Mouse (Mus musculus) erythroblast, adult 5-6 weeks (primary cell): ENCODE data around the gene Olfr720. TPM values are rescaled to one million over a fixed set of nuclear protein-coding genes. Genes with fewer than 3 reads are reported as not detected.

ENCODE experiments used
- ATAC-seq: replicated peaks from 2 replicates; pipeline ENCODE4 v1.8.0; 2016; ENCODE audit warnings: moderate number of reproducible peaks, mild to moderate bottlenecking, moderate TSS enrichment, inconsistent platforms; ENCODE audit not compliant: poor library complexity, low FRiP score, severe bottlenecking
- total RNA-seq, 2 experiments: library from RNA; stranded (forward) in 1 of 2; stranded (reverse) in 1 of 2; fragments of 150-400 nt in 1 of 2; fragments of 200-764, 138-1000 nt in 1 of 2; gene quantifications; 2 replicates each; pipeline versions ENCODE4 v1.2.3 to v1.2.4; 2015 to 2017; ENCODE audit warnings: low replicate concordance in 2 of 2

The Olfr720 gene
- total RNA-seq (2015; ENCODE audit: low replicate concordance) (not detected in 2 replicates), total RNA-seq (2017; ENCODE audit: low replicate concordance) (0.14 and 0.17 TPM in 2 replicates)

DNA sequence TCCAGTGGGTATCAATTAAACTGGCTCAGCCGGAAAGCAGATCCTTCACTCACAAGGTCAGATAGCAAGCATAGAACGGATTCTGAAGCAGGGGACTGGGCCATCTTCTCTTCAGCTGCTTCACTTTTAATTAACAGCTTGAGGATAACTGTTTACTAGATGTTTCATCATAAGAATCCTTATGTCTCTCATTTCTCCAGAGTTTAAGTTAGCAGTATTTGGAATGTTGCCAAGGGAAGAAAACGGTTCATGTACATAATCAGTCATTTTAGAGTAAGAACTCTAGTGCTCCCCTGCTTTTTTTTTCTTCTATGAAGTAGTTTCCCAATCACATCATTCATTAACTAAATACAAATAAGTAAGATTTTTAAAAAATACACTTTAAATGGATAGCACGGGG, at the start of gene Olfr720:
Gene Olfr720 (minus strand): TSS at position 101 of the 400 bp plus-strand sequence.
- no peak for ATAC-seq

Other genes with a start within 250 kb of the Olfr720 start
- gene Atxn7, start 225.4 kb downstream of the Olfr720 start, total RNA-seq (2015; ENCODE audit: low replicate concordance): 2.3 and 5.2 TPM in 2 replicates
- gene Atxn7, start 225.4 kb downstream of the Olfr720 start, total RNA-seq (2017; ENCODE audit: low replicate concordance): 3.0 and 4.6 TPM in 2 replicates
- 44.8 and 92.2 TPM in 2 replicates for gene Thoc7, start 225.0 kb downstream of the Olfr720 start, total RNA-seq (2015; ENCODE audit: low replicate concordance)
- gene Thoc7, start 225.0 kb downstream of the Olfr720 start, total RNA-seq (2017; ENCODE audit: low replicate concordance): 69.8 and 91.3 TPM in 2 replicates
- gene Psmd6, start 65.9 kb downstream of the Olfr720 start, total RNA-seq (2015; ENCODE audit: low replicate concordance): 72.7 and 97.2 TPM in 2 replicates
- gene Psmd6, start 65.9 kb downstream of the Olfr720 start, total RNA-seq (2017; ENCODE audit: low replicate concordance): 111 and 119 TPM in 2 replicates
- 3.8 TPM in 1 of 2 replicates, not detected in the other for gene Olfr31, start 136.0 kb upstream of the Olfr720 start, total RNA-seq (2015; ENCODE audit: low replicate concordance)
- not detected in 2 replicates for gene Olfr31, start 136.0 kb upstream of the Olfr720 start, total RNA-seq (2017; ENCODE audit: low replicate concordance)
- gene Il3ra, start 159.4 kb upstream of the Olfr720 start, total RNA-seq (2015; ENCODE audit: low replicate concordance): 1.9 and 4.2 TPM in 2 replicates
- gene Il3ra, start 159.4 kb upstream of the Olfr720 start, total RNA-seq (2017; ENCODE audit: low replicate concordance): 7.0 and 10.0 TPM in 2 replicates
- not detected in 2 replicates for gene Olfr721-ps1, start 214.5 kb upstream of the Olfr720 start, total RNA-seq (2015; ENCODE audit: low replicate concordance)
- not detected in 2 replicates for gene Olfr721-ps1, start 214.5 kb upstream of the Olfr720 start, total RNA-seq (2017; ENCODE audit: low replicate concordance)